Mouse (Mus musculus) hindbrain, postnatal 0 days (tissue): ENCODE data around the gene Ppp1r1b. TPM values are rescaled to one million over a fixed set of nuclear protein-coding genes. Genes with fewer than 3 reads are reported as not detected.

Experiments used
- ATAC-seq: fragments of 200-750 bp; cut with Nextera tagmentation; 2 replicates; pipeline ENCODE4 v1.8.0; 2017; ENCODE audit warnings: mild to moderate bottlenecking, moderate TSS enrichment, moderate library complexity
- DNase-seq: peaks from one replicate; pipeline ENCODE4 v3.0.0-alpha.2; 2015; ENCODE audit warnings: low spot score
- H3K27ac ChIP-seq: fragments of 300-500 bp; sonication (generic); 2 replicates; pipeline ENCODE4 v1.5.1; 2014; ENCODE audit warnings: mild to moderate bottlenecking
- H3K27me3 ChIP-seq: fragments of 300-500 bp; sonication (generic); 2 replicates; pipeline ENCODE4 v1.6.1; 2014; ENCODE audit warnings: low read length, mixed read lengths; ENCODE audit not compliant: insufficient read depth
- H3K36me3 ChIP-seq: fragments of 300-500 bp; sonication (generic); 2 replicates; pipeline ENCODE4 v1.6.1; 2014; ENCODE audit warnings: low read length, mixed read lengths; ENCODE audit not compliant: insufficient read depth
- H3K4me1 ChIP-seq: fragments of 300-500 bp; sonication (generic); 2 replicates; pipeline ENCODE4 v1.6.1; 2014; ENCODE audit warnings: antibody characterized with exemption, low read length, mixed read lengths; ENCODE audit not compliant: insufficient read depth
- H3K4me2 ChIP-seq: fragments of 300-500 bp; sonication (generic); 2 replicates; pipeline ENCODE4 v1.6.1; 2014; ENCODE audit warnings: low read depth, mild to moderate bottlenecking, low read length, moderate library complexity, mixed read lengths
- H3K4me3 ChIP-seq: fragments of 300-500 bp; sonication (generic); 2 replicates; pipeline ENCODE4 v1.5.1; 2014; ENCODE audit warnings: low read length
- H3K9ac ChIP-seq: fragments of 300-500 bp; sonication (generic); replicated peaks from 2 replicates; pipeline ENCODE4 v1.6.1; 2014; ENCODE audit warnings: mild to moderate bottlenecking, low read length, moderate library complexity, mixed read lengths
- H3K9me3 ChIP-seq: fragments of 300-500 bp; sonication (generic); 2 replicates; pipeline ENCODE4 v1.6.1; 2016; ENCODE audit warnings: low read length, mixed read lengths
- CTCF ChIP-seq: IDR thresholded peaks from 2 replicates; pipeline ENCODE4 v1.5.1; 2016; ENCODE audit warnings: antibody characterized with exemption, control low read depth, low read depth
- WGBS: fragments of 180-500 bp; shearing (Covaris S2); extraction: QIAGEN DNeasy Blood & Tissue Kit; methylation state at CpG from one replicate; pipeline ENCODE4 v1.1.7; 2014; 5-methylcytosine and 5-hydroxymethylcytosine counted together
- polyA plus RNA-seq: library from polyadenylated mRNA; unstranded; fragments of >200 nt; fragmentation: Nextera tagmentation; extraction: Ambion mirVana; gene quantifications from 2 replicates; pipeline ENCODE4 v1.2.1, GENCODE M21; 2015
- total RNA-seq: library from RNA; depleted of rRNA; stranded (reverse); fragments of >200 nt; gene quantifications from 2 replicates; pipeline ENCODE4 v1.2.3, GENCODE M21; 2014

Ppp1r1b gene
- total and polyA plus RNA-seq, 2 experiments from 2014 or later: 3.5 to 18.0 TPM

DNA sequence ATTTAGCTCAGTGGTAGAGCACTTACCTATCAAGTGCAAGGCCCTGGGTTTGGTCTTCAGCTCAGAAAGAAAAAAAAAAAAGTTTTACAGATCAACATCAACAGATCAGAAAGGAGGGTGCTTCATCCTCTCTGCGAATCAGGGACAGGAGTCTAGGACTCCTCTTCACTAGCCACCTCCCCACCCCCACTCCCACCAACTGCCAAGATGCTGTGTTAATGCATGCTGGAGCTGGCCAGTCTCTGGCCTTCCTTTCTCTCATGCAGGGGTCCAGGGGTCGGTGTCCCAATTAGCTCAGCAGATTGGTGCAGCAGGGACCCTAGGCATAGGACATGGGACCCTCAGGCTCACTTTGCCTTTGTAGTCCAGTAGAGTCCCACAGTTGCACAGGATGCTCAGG lies 22.4 kb downstream of the Ppp1r1b start:
- Histone ChIP-seq H3K9ac (no peak overlapping the region), H3K4me2 (no peak overlapping the region), H3K9me3 (no peaks in the 10 kb centered on the region), H3K27ac (no peak overlapping the region), H3K4me3 (no peak overlapping the region), H3K27me3 (no peaks in the 10 kb centered on the region), H3K4me1 (peaks cover 6% of the 10 kb centered on the region; the same call in 1 of the 2 replicates), H3K36me3 (peaks cover 9% of the 10 kb centered on the region; the same call in 1 of the 2 replicates)
- WGBS: 92% methylated on average over 2 of the region's 2 CpGs
- ATAC-seq (no peak), DNase-seq (no peak)
- no peak for TF ChIP-seq CTCF

GRCm38 (mm10) chr11:98371556-98372240 lies 23.5 kb downstream of the Ppp1r1b start:
- peaks cover 19% of the 10 kb centered on the region; the same call in 1 of the 2 replicates for H3K36me3 ChIP-seq
- no peaks in the 10 kb centered on the region for H3K27me3 ChIP-seq
- H3K27ac ChIP-seq: no peak overlapping the region
- ATAC-seq (peak; percentile 63), DNase-seq (peak; percentile 33)
- H3K9me3 ChIP-seq: no peaks in the 10 kb centered on the region
- H3K4me3 ChIP-seq: no peak overlapping the region
- 27% methylated on average over 10 of the region's 10 CpGs for WGBS
- TF ChIP-seq CTCF: no peak
- peaks cover 6% of the 10 kb centered on the region; the same call in 1 of the 2 replicates for H3K4me1 ChIP-seq
- H3K9ac ChIP-seq: no peak overlapping the region
- H3K4me2 ChIP-seq: no peak overlapping the region

- H3K9ac ChIP-seq: no peak overlapping the region
- no peak for ATAC-seq
- WGBS: 13% methylated on average over 2 of the region's 2 CpGs
These were observed 24.2 kb downstream of the Ppp1r1b start for GRCm38 (mm10) chr11:98372406-98372805.

GRCm38 (mm10) chr11:98373244-98373643 lies 25.0 kb downstream of the Ppp1r1b start:
- Histone ChIP-seq H3K4me3 (no peak overlapping the region), H3K4me2 (no peak overlapping the region), H3K4me1 (peaks cover 6% of the 10 kb centered on the region; the same call in 1 of the 2 replicates), H3K27ac (no peak overlapping the region), H3K9me3 (no peaks in the 10 kb centered on the region), H3K9ac (no peak overlapping the region), H3K27me3 (no peaks in the 10 kb centered on the region), H3K36me3 (peaks cover 32% of the 10 kb centered on the region; the same call in 1 of the 2 replicates)
- WGBS: 94% methylated on average over 6 of the region's 6 CpGs
- DNase-seq: no peak
- no peak for TF ChIP-seq CTCF
- no peak for ATAC-seq

More at GRCm38 (mm10) chr11:98372406-98372805, 24.2 kb downstream of the Ppp1r1b start:
- Histone ChIP-seq H3K4me1 (peaks cover 6% of the 10 kb centered on the region; the same call in 1 of the 2 replicates), H3K27ac (no peak overlapping the region), H3K27me3 (no peaks in the 10 kb centered on the region), H3K4me3 (no peak overlapping the region), H3K4me2 (no peak overlapping the region), H3K36me3 (peaks cover 25% of the 10 kb centered on the region; the same call in 1 of the 2 replicates), H3K9me3 (no peaks in the 10 kb centered on the region)
- TF ChIP-seq CTCF: peak; percentile 93
- DNase-seq: peak; percentile 83

DNA sequence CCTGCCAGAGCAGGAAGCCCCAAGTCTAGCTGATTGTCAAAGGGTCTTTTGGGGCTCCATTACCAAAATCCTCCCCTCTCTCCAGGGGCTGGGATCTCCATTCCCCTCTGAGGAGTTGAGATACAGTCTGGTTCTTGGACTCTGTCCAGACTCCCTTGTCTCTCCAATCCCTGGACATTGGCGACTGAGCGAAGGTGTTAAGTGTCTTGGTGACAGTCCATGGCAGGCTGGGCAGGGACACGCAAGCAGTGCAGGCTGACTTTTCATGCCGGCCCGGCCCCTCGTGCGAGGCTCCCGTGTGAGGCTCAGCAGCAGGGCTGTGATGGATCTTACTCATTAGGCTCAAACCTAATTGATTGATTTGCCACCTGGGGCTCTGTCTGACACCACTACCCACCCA lies 26.1 kb downstream of the Ppp1r1b start:
- WGBS: 64% methylated on average over 8 of the region's 8 CpGs
- no peak for DNase-seq

DNA sequence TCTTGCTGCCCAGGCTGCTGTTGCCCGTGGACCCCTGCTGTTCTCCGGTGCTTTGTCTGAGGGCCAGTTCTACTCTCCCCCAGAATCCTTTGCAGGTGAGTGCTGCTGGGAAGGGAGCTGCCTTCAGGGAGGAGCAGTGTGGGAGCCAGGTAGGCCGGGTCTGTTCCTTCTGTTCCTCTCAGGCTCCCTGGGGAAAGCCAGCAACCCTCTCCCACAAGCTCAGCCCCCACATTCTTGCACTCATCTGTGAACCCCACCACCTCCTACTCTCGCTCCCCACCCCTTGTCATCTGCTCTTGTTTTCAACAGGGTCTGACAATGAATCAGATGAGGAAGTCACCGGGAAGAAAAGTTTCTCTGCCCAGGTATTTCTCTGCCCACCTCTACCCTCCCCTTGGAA lies 28.6 kb downstream of the Ppp1r1b start:
- H3K9me3 ChIP-seq: no peaks in the 10 kb centered on the region
- H3K4me3 ChIP-seq: no peak overlapping the region
- no peak for TF ChIP-seq CTCF
- H3K4me2 ChIP-seq: no peak overlapping the region
- H3K27me3 ChIP-seq: no peaks in the 10 kb centered on the region
- 0 out of 2 replicates have a peak, but pooled peaks cover 3% of the 10 kb centered on the region for H3K4me1 ChIP-seq
- peaks cover 36% of the 10 kb centered on the region; the same call in 1 of the 2 replicates for H3K36me3 ChIP-seq
- H3K9ac ChIP-seq: no peak overlapping the region
- ATAC-seq: no peak
- no peak for DNase-seq
- H3K27ac ChIP-seq: no peak overlapping the region
- 68% methylated on average over 5 of the region's 5 CpGs for WGBS

More for the DNA sequence above, 26.1 kb downstream of the Ppp1r1b start:
- Histone ChIP-seq H3K4me2 (no peak overlapping the region), H3K36me3 (peaks cover 36% of the 10 kb centered on the region; the same call in 1 of the 2 replicates), H3K9me3 (no peaks in the 10 kb centered on the region), H3K9ac (no peak overlapping the region; the same call in 1 of the 2 replicates), H3K4me3 (no peak overlapping the region), H3K4me1 (peaks cover 6% of the 10 kb centered on the region; the same call in 1 of the 2 replicates), H3K27ac (no peak overlapping the region), H3K27me3 (no peaks in the 10 kb centered on the region)
- TF ChIP-seq CTCF: no peak
- no peak for ATAC-seq

GRCm38 (mm10) chr11:98377787-98378186 lies 29.6 kb downstream of the Ppp1r1b start:
- Histone ChIP-seq H3K9me3 (no peaks in the 10 kb centered on the region), H3K4me1 (no peaks in the 10 kb centered on the region), H3K4me2 (no peak overlapping the region), H3K4me3 (no peak overlapping the region), H3K27ac (no peak overlapping the region), H3K36me3 (peaks cover 36% of the 10 kb centered on the region; the same call in 1 of the 2 replicates), H3K9ac (no peak overlapping the region), H3K27me3 (no peaks in the 10 kb centered on the region)
- DNase-seq (no peak), ATAC-seq (no peak)
- 81% methylated on average over 11 of the region's 11 CpGs for WGBS
- TF ChIP-seq CTCF: no peak
